Mouse (Mus musculus): ENCODE measurements at regions not wholly inside any gene's neighbourhood (a gene's known extent, or its start where the extent isn't known, plus 50 kb on each side); places are given as distances from the start of the nearest gene placed in this dataset.

DNA sequence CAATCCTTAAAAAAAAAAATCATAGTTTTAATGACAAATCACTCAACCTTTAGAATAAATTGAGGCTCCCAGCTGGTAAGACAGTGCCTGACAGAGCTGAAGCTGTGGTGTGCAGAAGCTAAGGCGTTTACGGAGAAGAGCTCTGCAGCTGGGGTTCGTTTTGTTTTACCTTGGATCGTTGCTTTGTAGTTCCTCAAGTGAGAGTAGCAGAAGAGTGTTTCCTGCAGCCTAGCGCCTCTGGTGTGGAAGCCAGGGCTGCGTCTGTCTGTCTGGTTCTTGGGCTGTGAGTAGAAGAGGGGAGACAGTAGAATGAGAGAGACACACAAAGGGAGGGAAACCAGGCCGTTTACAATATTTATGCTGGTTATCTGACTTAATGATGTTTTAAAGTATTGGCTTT, 296.8 kb downstream of the Irs2 start:
- no peak for ATAC-seq

DNA sequence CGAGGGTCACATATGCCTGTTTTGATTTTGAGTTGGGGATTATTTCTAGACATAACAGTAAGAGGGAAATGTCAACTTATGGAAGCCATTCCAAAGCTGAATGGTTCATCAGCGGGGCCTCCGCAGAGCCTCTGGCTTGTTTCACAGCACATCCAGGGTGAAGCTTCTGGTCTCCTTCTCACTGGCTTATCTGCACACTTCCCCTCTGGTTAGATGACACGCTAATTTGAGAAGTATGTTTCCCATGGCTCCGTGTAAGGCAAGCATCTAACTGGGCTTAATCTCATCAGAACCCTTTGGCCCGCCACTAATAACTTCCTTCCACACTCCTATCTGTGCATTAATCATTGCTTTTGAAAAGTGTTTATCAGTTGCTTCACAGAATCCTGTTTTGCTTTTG, 299.7 kb downstream of the Irs2 start:
- ATAC-seq: no peak

DNA sequence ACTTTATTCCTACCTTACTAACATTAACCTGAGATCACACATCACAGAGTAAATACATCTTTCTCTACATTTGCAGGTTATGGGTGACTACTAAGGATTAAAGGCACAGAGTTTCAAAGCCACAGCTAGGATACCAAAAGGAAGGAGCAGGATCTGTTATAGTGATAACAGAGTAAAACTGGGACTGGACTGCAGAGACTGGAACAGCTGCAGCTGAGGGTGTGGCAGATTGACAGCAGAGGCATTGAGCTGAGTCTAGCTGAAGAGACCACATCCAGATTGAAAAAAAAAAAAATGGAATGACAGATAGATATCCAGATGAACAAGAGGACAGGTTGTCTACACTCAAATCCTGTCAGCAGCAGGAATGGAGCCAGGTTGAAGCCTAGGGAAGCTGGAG, 301.1 kb downstream of the Irs2 start:
- ATAC-seq: no peak

DNA sequence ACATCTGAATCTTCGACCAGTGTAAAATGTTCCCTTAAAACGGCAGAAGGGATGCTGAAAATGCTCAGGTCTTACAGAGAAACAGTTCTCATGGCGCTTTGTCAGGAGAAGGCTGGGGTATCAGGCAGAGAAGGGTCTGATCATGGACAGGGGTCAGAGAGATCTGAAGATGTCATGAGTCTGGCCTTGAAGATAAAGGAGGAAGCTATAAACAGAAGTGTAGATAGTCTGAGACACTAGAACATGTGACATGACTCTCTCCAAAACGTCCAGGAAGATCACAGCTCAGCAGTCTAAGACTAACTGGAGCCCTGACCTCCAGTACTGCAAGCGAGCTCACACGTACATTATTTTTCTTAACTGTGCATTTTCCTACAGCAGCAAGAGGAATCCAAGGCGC, 302.3 kb downstream of the Irs2 start:
- ATAC-seq: no peak

DNA sequence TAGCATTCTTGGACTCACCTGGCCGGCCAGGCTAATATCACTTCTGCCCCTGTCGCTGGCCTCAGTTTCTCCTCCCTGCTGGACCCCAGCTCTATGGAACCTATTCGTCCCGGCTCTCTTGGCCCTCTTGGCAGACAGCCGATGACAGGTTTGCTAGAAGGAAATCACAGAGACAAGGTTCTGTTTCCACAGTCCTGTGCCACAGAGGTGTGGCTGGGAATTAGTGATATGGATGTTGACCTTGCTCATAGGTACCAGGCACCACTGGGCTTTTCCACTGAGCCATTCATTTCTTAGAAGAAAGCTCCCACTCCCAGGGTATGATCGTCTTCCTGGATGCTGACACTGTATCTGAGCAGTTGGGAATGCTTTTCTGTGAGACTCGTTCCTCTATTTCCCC, 305.5 kb downstream of the Irs2 start:
- no peak for ATAC-seq

DNA sequence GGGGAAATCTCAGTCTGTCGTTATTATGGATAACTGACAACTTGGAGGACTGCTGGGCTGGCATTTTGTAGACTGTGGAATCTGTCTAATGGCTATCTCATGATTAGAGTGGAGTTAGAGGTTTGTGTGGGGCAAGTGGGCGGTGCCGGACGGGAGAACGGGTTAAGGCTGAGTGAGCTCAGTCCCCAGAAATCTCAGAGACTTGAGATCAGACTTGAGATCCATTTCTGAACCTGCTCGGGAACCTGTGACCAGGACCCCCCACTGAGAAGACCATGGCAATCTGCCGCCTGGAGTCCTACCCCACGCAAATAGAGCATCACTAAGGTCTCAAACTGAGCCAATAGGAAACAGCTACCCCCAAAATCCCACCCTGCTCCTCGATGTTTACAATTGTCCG, 306.0 kb downstream of the Irs2 start:
- ATAC-seq: no peak

DNA sequence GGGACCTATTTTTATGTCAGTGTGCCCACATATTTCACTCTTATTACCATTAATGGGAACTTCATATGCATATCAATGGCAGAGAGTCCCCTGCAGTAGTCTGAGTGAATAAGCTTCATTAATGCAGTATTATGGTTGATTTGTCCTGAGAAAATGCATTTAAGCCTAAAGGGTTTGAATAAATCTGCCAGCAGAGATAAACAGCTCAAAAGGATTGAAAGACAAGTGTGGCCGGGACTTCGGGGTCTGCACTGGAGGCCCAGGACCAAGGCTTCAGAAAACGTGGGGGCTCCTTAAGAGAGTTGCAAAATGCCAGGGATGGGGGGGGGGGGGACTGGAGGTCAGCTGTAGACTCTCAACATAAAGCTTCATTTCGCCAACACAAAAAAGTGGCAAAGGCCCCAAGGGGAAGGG, 306.6 kb downstream of the Irs2 start:
- no peak for ATAC-seq

GRCm38 (mm10) chr8:10701226-10701625, 307.0 kb downstream of the Irs2 start:
- no peak for ATAC-seq

DNA sequence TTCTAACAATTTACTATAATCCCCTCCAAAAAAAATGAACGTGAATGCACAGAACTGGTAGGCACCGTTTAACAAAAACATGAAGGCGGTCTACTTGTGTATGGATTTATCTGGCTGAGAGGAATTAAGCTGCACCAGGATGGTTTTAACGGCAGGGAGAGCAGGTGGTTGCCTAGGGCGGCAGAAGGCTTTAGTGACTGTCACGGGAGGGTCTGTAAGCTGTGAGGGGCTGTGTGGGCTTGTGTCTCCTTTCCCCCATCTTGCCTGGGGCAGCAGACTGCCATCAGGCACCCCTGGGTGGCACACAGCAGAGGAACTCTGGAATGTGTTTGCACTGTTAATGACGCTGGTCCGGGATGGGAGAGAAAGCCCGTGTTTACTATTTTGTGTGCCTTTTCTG, 308.6 kb downstream of the Irs2 start:
- ATAC-seq: no peak

DNA sequence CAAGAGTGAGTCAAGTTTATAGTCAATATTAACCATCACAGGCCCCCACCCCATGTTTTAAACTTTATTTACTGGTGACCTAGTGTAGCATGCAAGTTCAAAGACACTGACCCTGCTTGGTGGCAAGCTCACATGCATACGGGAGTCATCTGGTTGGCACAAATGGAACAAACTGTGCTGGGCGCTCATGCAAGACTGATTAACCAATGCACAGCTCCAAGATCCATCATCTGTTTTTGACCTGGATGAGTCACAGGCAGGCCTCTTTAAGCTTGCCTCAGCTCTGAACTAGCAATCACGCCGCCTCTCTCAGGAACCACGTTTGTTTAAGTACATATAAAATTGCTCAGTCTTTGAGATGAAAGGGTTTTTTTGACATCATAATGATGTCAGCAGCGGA, 313.1 kb downstream of the Irs2 start:
- ATAC-seq: no peak

DNA sequence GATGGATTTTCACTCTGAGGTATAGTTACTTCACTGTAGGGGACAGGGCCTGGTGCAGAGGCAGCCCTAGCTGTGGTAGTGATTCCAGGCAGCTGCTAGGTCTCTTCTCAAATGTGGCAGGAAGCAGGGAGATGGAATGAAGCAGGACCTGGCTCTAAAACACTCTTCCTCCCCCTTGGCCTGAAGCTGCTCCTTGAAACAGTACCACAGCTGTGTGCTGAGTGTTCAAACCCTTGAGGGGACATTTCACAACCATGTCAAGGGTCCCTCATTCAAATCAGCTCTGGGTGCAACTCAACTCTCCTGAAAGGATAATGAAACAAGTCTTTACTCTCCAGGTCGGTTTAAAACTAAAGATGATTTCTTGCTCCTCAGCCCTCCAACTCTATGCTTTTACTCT, 317.6 kb downstream of the Irs2 start:
- ATAC-seq: no peak

DNA sequence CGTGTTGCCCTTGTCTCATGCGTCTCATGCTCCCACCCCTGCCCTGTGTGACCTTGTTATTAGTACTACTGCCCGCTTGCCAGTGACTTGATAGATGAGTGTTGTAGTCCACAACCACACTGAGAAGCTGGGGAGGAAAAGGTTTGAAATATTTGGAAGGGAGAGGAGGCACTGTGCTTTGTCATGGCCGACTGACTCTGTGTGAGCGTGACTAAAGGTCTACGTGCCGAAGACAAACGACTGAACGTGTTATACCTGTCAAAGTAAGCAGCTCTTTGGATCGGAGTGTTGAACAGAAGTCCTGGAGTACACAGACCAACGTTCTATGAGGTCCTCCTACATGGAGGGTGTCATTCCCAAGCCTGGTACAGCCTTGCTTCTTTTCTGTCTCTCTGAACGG, 318.4 kb downstream of the Irs2 start:
- ATAC-seq: no peak

DNA sequence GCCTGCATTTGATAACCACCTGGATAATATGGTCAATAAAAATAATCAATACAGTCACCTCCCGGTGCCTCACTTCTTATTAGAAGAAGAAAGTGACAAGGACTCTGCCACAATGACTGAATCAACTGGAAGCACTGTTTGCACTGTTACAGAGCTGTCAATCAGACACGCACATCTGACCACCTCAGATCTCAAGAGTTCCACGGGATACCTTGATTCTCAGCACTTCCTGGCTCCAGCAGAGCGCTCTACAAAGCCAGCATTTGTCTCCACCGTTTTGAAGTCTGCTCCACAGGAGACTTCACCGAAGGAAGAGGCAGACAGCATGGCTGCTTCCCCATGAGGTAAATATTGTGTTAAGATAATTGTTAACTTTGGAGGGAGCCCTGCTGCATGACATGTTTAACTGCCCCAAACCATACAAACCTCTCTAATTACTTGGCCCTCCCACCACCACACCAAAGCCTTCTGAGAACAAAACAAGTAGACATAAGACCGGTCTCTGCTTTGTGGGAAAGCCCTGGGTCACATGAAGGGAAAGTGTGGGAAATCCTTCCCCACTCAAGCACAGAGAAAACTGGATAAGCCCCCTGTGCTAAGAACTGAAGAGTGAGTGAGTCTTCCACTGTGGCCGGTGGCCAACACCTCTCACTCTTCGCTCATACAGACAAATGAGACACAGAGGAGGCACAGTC, 320.2 kb downstream of the Irs2 start:
- no peak for ATAC-seq

Data from activated CD4-positive, CD25-positive, alpha-beta regulatory T cell, adult 4 months (primary cell).